Mouse (Mus musculus) liver, postnatal 0 days (tissue): ENCODE results near the gene Pou5f1.
"Not testable (repeated sequence)": the region's sequence is repeated elsewhere in the genome, so short reads cannot be mapped to it uniquely, and the experiment has no call there.

Experiments
- CTCF ChIP-seq: sonication (generic); IDR thresholded peaks from 2 replicates; pipeline ENCODE4 v1.5.1; 2016; ENCODE audit warnings: antibody characterized with exemption, low read depth
- EP300 ChIP-seq: IDR thresholded peaks from 2 replicates; pipeline ENCODE4 v1.6.1; 2016; ENCODE audit warnings: antibody characterized with exemption, low read depth, mild to moderate bottlenecking

- peak; percentile 84 for TF ChIP-seq CTCF
- not testable (repeated sequence) for TF ChIP-seq EP300
These were observed 40.2 kb upstream of the Pou5f1 start for GRCm38 (mm10) chr17:35465651-35466050.
